Comparison of ENCODE assay signal across 8 mouse cellular contexts in genomic region chrX:48518808-48519548, GRCm38 (mm10). TPM values are rescaled to one million over a fixed set of nuclear protein-coding genes. Genes with fewer than 3 reads are reported as not detected.
DNase-seq lines count a peak whose midpoint lies in the region; ATAC-seq and TF ChIP-seq lines count a peak whose summit lies in the region.

Gene Rab33a, plus strand, starts transcription at chrX:48519285.

- peak within 1 kb of the TSS; percentile 62 for H3K9ac ChIP-seq in kidney, embryonic 16.5 days (replicated peaks; ENCODE audit: low read length)
- peak within 1 kb of the TSS; percentile 79 for H3K9ac ChIP-seq in forebrain, embryonic 16.5 days (replicated peaks; ENCODE audit: low read depth, low read length)

- no peak for DNase-seq in kidney, postnatal 25 days
- peak; percentile 38 to 56 for DNase-seq in layer of hippocampus, adult 2 months (ENCODE audit: low spot score in 2 of 2)
- no peak for DNase-seq in MN1 (ENCODE audit: low spot score)

- H3K9me3 ChIP-seq in kidney, embryonic 16.5 days (ENCODE audit: low read length): no peaks in the 10 kb centered on the region
- no peaks in the 10 kb centered on the region for H3K9me3 ChIP-seq in forebrain, embryonic 16.5 days (ENCODE audit: control insufficient read depth, low read length)
- H3K9me3 ChIP-seq in megakaryocyte, embryonic 14.5 days: peaks cover 22% of the 10 kb centered on the region

- no peak within 1 kb of the TSS for H3K27ac ChIP-seq in kidney, embryonic 16.5 days (ENCODE audit: low read length)
- H3K27ac ChIP-seq in forebrain, embryonic 16.5 days (ENCODE audit: low read length): peak within 1 kb of the TSS; percentile 94
- H3K27ac ChIP-seq in layer of hippocampus, adult 2 months: peak within 1 kb of the TSS; percentile 85
- no peak within 1 kb of the TSS for H3K27ac ChIP-seq in small intestine, adult 2 months (ENCODE audit: insufficient read depth, low read depth, low read length)

- H3K4me1 ChIP-seq in kidney, embryonic 16.5 days (ENCODE audit: insufficient read depth, low read length): no peaks in the 10 kb centered on the region
- H3K4me1 ChIP-seq in forebrain, embryonic 16.5 days (replicated peaks; ENCODE audit: control insufficient read depth, insufficient read depth, low read length): peaks cover 16% of the 10 kb centered on the region
- peaks cover 41% of the 10 kb centered on the region for H3K4me1 ChIP-seq in megakaryocyte, embryonic 14.5 days
- no peaks in the 10 kb centered on the region for H3K4me1 ChIP-seq in small intestine, adult 2 months (ENCODE audit: control insufficient read depth, insufficient read depth, insufficient read length, low read length)

- TF ChIP-seq CTCF in layer of hippocampus, adult 2 months (conservative IDR thresholded peaks at IDR 0.05): no peak
- no peak for TF ChIP-seq CTCF in small intestine, adult 2 months (IDR thresholded peaks at IDR 0.05; ENCODE audit: extremely low read depth, insufficient read length, insufficient replicate concordance, low read depth, low read length)

- peak within 1 kb of the TSS; percentile 51 for H3K4me3 ChIP-seq in kidney, embryonic 16.5 days (ENCODE audit: low read length)
- peak within 1 kb of the TSS; percentile 60 for H3K4me3 ChIP-seq in forebrain, embryonic 16.5 days (replicated peaks; ENCODE audit: low read length)
- H3K4me3 ChIP-seq in layer of hippocampus, adult 2 months: peak within 1 kb of the TSS; percentile 63
- H3K4me3 ChIP-seq in megakaryocyte, embryonic 14.5 days (replicated peaks): peak within 1 kb of the TSS; percentile 86
- H3K4me3 ChIP-seq in small intestine, adult 2 months (ENCODE audit: low read depth, low read length): peak within 1 kb of the TSS; percentile 59

- no peaks in the 10 kb centered on the region for H3K36me3 ChIP-seq in kidney, embryonic 16.5 days (ENCODE audit: insufficient read depth, low read length)
- H3K36me3 ChIP-seq in forebrain, embryonic 16.5 days (ENCODE audit: control insufficient read depth, insufficient read depth): no peaks in the 10 kb centered on the region
- peaks cover 17% of the 10 kb centered on the region for H3K36me3 ChIP-seq in megakaryocyte, embryonic 14.5 days (replicated peaks; ENCODE audit: low read length)
- no peaks in the 10 kb centered on the region for H3K36me3 ChIP-seq in small intestine, adult 2 months (ENCODE audit: control insufficient read depth, insufficient read depth, low read length)

- WGBS in kidney, embryonic 16.5 days: 36% methylated on average over 33 of the region's 33 CpGs
- WGBS in forebrain, embryonic 16.5 days: 20% methylated on average over 31 of the region's 33 CpGs
- WGBS in small intestine, adult 2 months: 19% methylated on average over 33 of the region's 33 CpGs

- H3K27me3 ChIP-seq in kidney, embryonic 16.5 days (ENCODE audit: insufficient read depth, low read length): no peaks in the 10 kb centered on the region
- H3K27me3 ChIP-seq in forebrain, embryonic 16.5 days (replicated peaks; ENCODE audit: control insufficient read depth, insufficient read depth, low read length): no peaks in the 10 kb centered on the region
- peaks cover 17% of the 10 kb centered on the region for H3K27me3 ChIP-seq in megakaryocyte, embryonic 14.5 days (replicated peaks)
- no peaks in the 10 kb centered on the region for H3K27me3 ChIP-seq in small intestine, adult 2 months (ENCODE audit: control insufficient read depth, insufficient read depth, low read length)

- no peak for TF ChIP-seq POLR2A in small intestine, adult 2 months (IDR thresholded peaks at IDR 0.05; ENCODE audit: low read depth, low read length)

- peak within 1 kb of the TSS; percentile 84 for H3K4me2 ChIP-seq in kidney, embryonic 16.5 days (replicated peaks; ENCODE audit: low read depth, low read length)
- H3K4me2 ChIP-seq in forebrain, embryonic 16.5 days (ENCODE audit: low read length): peak within 1 kb of the TSS; percentile 70

- ATAC-seq in kidney, embryonic 16.5 days (ENCODE audit: low FRiP score, low TSS enrichment): peak; percentile 72
- ATAC-seq in cerebellum, adult (ENCODE audit: insufficient number of reproducible peaks, low FRiP score, low TSS enrichment): peak; percentile 72
- ATAC-seq in forebrain, embryonic 16.5 days: peak; percentile 67

RNA-seq across cellular contexts. Expression of gene Rab33a, which starts in this region (rescaled TPM):
- 2.3 TPM in 2 replicates for polyA plus RNA-seq in kidney, embryonic 16.5 days (2015; fragmentation: Nextera tagmentation; extraction: Ambion mirVana)
- polyA plus RNA-seq in forebrain, embryonic 16.5 days (2015; fragmentation: Nextera tagmentation; extraction: Ambion mirVana): 89.3 and 101 TPM in 2 replicates
- 10 to 100 TPM; 22.1 to 24.3 TPM for total RNA-seq in layer of hippocampus, adult 2 months (2021)
- polyA plus RNA-seq in megakaryocyte, embryonic 14.5 days (2012; ENCODE audit: insufficient read depth, low replicate concordance): 0.67 TPM in 1 of 2 replicates, not detected in the other
- polyA plus RNA-seq in small intestine, adult 2 months (2012; rRNA removed): 0.72 TPM in 1 of 2 replicates, not detected in the other

Comparison
In these comparisons a context has a peak if more than half of its experiments do, and no peak if none do; other contexts are left out.
1. RNA of gene Rab33a (polyA plus RNA-seq): 89.3 to 101 TPM in forebrain, embryonic 16.5 days; 2.3 TPM in kidney, embryonic 16.5 days, 0.72 TPM in small intestine, adult 2 months and 0.67 TPM in megakaryocyte, embryonic 14.5 days; every median in the first group is over 10 times any median in the second.
2. H3K27ac ChIP-seq: peak in forebrain, embryonic 16.5 days (single experiment) and layer of hippocampus, adult 2 months (single experiment); none in kidney, embryonic 16.5 days (single experiment) and small intestine, adult 2 months (single experiment).
3. DNase-seq: peak in layer of hippocampus, adult 2 months (2 of 2); none in kidney, postnatal 25 days (0 of 2) and MN1 (single experiment).
4. Peak in every context shown above with its lines, with median percentiles within 50 percentile points of each other: ATAC-seq and H3K4me3 ChIP-seq.